Mouse (Mus musculus) megakaryocyte, embryonic 14.5 days (primary cell): ENCODE measurements around the gene C130050O18Rik.

ENCODE experiments used
- FLI1 ChIP-seq: IDR thresholded peaks from 2 replicates; pipeline ENCODE4 v1.6.1; 2012; ENCODE audit warnings: low read length, inconsistent platforms, mixed read lengths
- GATA1 ChIP-seq: IDR thresholded peaks from 3 replicates; pipeline ENCODE4 v1.6.1; 2012; ENCODE audit warnings: mixed read lengths, low read length, inconsistent platforms, borderline replicate concordance

DNA sequence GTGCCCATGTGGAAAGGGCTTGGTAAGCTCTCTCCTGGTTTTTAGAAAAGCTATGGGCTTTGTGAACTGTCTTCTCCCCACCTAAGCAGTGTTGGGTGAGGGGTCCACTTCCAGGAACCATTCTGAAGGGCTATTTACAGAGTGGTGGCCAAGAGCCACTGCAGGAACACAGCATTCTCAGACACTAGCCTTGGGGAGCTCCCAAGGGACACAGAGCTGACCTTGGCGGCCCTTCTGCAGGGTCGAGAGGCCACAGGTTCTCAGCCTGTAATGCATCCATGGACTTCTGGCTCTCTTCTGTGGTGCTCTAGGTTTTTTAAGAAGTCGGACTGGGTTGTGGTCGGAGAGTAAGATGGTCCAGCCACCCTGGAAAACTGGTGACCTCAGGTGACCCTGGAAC, 5.0 kb downstream of the C130050O18Rik start:
- TF ChIP-seq GATA1 (no peak), FLI1 (no peak)
